Mouse (Mus musculus) erythroblast, embryonic 14.5 days (primary cell): ENCODE results near the gene Comp. TPM values are rescaled to one million over a fixed set of nuclear protein-coding genes. Genes with fewer than 3 reads are reported as not detected.

Experiments used
- H3K27me3 ChIP-seq: 2 replicates; pipeline ENCODE4 v1.6.1; 2012; ENCODE audit warnings: inconsistent platforms; ENCODE audit not compliant: control insufficient read depth
- H3K36me3 ChIP-seq: 2 replicates; pipeline ENCODE4 v1.6.1; 2012; ENCODE audit warnings: mild to moderate bottlenecking, inconsistent platforms; ENCODE audit not compliant: control insufficient read depth
- H3K4me1 ChIP-seq: 2 replicates; pipeline ENCODE4 v1.6.1; 2012; ENCODE audit warnings: inconsistent platforms; ENCODE audit not compliant: control insufficient read depth
- H3K4me3 ChIP-seq: replicated peaks from 2 replicates; pipeline ENCODE3; 2012; ENCODE audit warnings: moderate library complexity, mild to moderate bottlenecking, inconsistent platforms
- H3K9me3 ChIP-seq: 2 replicates; pipeline ENCODE4 v1.6.1; 2012; ENCODE audit warnings: low read length, inconsistent platforms, mixed read lengths; ENCODE audit not compliant: control insufficient read depth
- GATA1 ChIP-seq: IDR thresholded peaks from 2 replicates; pipeline ENCODE4 v1.6.1; 2012; ENCODE audit warnings: low read length, inconsistent platforms, mixed read lengths
- TAL1 ChIP-seq: IDR thresholded peaks from 3 replicates; pipeline ENCODE4 v1.6.1; 2012; ENCODE audit warnings: low read length, inconsistent platforms, mixed read lengths
- polyA plus RNA-seq: library from polyadenylated mRNA; stranded (reverse); fragments of >175 nt; gene quantifications from 2 replicates; pipeline ENCODE4 v1.2.3, GENCODE M21; 2012

Comp gene
- polyA plus RNA-seq, 1 experiment, result not detected

- Histone ChIP-seq H3K9me3 (peaks cover 4% of the 10 kb centered on the region), H3K36me3 (peaks cover 13% of the 10 kb centered on the region), H3K4me1 (peaks cover 30% of the 10 kb centered on the region), H3K27me3 (no peaks in the 10 kb centered on the region), H3K4me3 (no peak overlapping the region)
- no peak for TF ChIP-seq TAL1
- TF ChIP-seq GATA1, result no peak
Observed at GRCm38 (mm10) chr8:70404212-70404611, 30.9 kb downstream of the Comp start.

- Histone ChIP-seq H3K9me3 (peaks cover 4% of the 10 kb centered on the region), H3K4me1 (peaks cover 34% of the 10 kb centered on the region), H3K36me3 (peaks cover 10% of the 10 kb centered on the region), H3K27me3 (no peaks in the 10 kb centered on the region), H3K4me3 (no peak overlapping the region)
- TF ChIP-seq GATA1 (no peak), TAL1 (no peak)
Observed at GRCm38 (mm10) chr8:70405189-70405588, 31.8 kb downstream of the Comp start.

- peaks cover 4% of the 10 kb centered on the region for H3K9me3 ChIP-seq
- peaks cover 45% of the 10 kb centered on the region for H3K4me1 ChIP-seq
- H3K4me3 ChIP-seq, result no peak overlapping the region
- TF ChIP-seq TAL1 (no peak), GATA1 (no peak)
- peaks cover 10% of the 10 kb centered on the region for H3K36me3 ChIP-seq
- no peaks in the 10 kb centered on the region for H3K27me3 ChIP-seq
Observed at GRCm38 (mm10) chr8:70406427-70407069, 33.2 kb downstream of the Comp start.

- Histone ChIP-seq H3K36me3 (peaks cover 18% of the 10 kb centered on the region), H3K27me3 (no peaks in the 10 kb centered on the region), H3K4me1 (peaks cover 61% of the 10 kb centered on the region), H3K9me3 (peaks cover 4% of the 10 kb centered on the region), H3K4me3 (no peak overlapping the region)
- TF ChIP-seq GATA1 (no peak), TAL1 (no peak)
Observed at GRCm38 (mm10) chr8:70408301-70408700, 34.9 kb downstream of the Comp start.

- Histone ChIP-seq H3K27me3 (no peaks in the 10 kb centered on the region), H3K4me1 (peaks cover 69% of the 10 kb centered on the region)
Observed at GRCm38 (mm10) chr8:70409019-70409418, 35.7 kb downstream of the Comp start.

GRCm38 (mm10) chr8:70409455-70409871 is 36.1 kb downstream of the Comp start:
- Histone ChIP-seq H3K4me1 (peaks cover 71% of the 10 kb centered on the region), H3K9me3 (peaks cover under 1% of the 10 kb centered on the region; the same call in 1 of the 2 replicates), H3K4me3 (no peak overlapping the region), H3K36me3 (peaks cover 21% of the 10 kb centered on the region), H3K27me3 (no peaks in the 10 kb centered on the region)
- TF ChIP-seq GATA1, result no peak
- TF ChIP-seq TAL1, result no peak

More at GRCm38 (mm10) chr8:70409019-70409418, 35.7 kb downstream of the Comp start:
- TF ChIP-seq TAL1, result no peak
- TF ChIP-seq GATA1, result no peak
- Histone ChIP-seq H3K4me3 (no peak overlapping the region), H3K9me3 (peaks cover 4% of the 10 kb centered on the region), H3K36me3 (peaks cover 22% of the 10 kb centered on the region)

- TF ChIP-seq TAL1 (no peak), GATA1 (no peak)
- H3K36me3 ChIP-seq, result peaks cover 20% of the 10 kb centered on the region
- H3K27me3 ChIP-seq, result no peaks in the 10 kb centered on the region
- no peaks in the 10 kb centered on the region for H3K9me3 ChIP-seq
- no peak overlapping the region for H3K4me3 ChIP-seq
- peaks cover 74% of the 10 kb centered on the region for H3K4me1 ChIP-seq
Observed at GRCm38 (mm10) chr8:70410281-70410680, 36.9 kb downstream of the Comp start.

- Histone ChIP-seq H3K36me3 (peaks cover 20% of the 10 kb centered on the region), H3K27me3 (no peaks in the 10 kb centered on the region), H3K4me3 (peak overlapping the region; percentile 61), H3K9me3 (no peaks in the 10 kb centered on the region), H3K4me1 (peaks cover 88% of the 10 kb centered on the region)
- no peak for TF ChIP-seq GATA1
- TF ChIP-seq TAL1, result no peak
Observed at GRCm38 (mm10) chr8:70414310-70414946, 41.1 kb downstream of the Comp start.

GRCm38 (mm10) chr8:70415540-70416451 is 42.4 kb downstream of the Comp start:
- Histone ChIP-seq H3K4me3 (no peak overlapping the region), H3K4me1 (peaks cover 94% of the 10 kb centered on the region), H3K27me3 (no peaks in the 10 kb centered on the region), H3K9me3 (no peaks in the 10 kb centered on the region), H3K36me3 (peaks cover 28% of the 10 kb centered on the region)
- TF ChIP-seq TAL1, result no peak
- TF ChIP-seq GATA1, result peak; percentile 53
